Mouse (Mus musculus) adrenal gland (tissue): Measurements from ENCODE around the gene Hk1.

Experiments used
- intact Hi-C: fragments of 180-260 bp; cut with DNase I; formaldehyde crosslinking; loops from one replicate; pipeline ENCODE4 v1.15.1; 2025

Gene Hk1

GRCm38 (mm10) chr10:62277499-62278293 lies 102.0 kb downstream of the Hk1 start:
- intact Hi-C loops, result no loop called here

- intact Hi-C loops, result loop anchor here (2.0 kb wide), 1 partner anchor 136 kb away; no protein-coding TSS in a partner anchor
Observed at GRCm38 (mm10) chr10:62275235-62275634, 104.5 kb downstream of the Hk1 start.

- intact Hi-C loops, result no loop called here
Observed at GRCm38 (mm10) chr10:62269278-62269677, 110.4 kb downstream of the Hk1 start.

GRCm38 (mm10) chr10:62264299-62264698 lies 115.4 kb downstream of the Hk1 start:
- intact Hi-C loops, result no loop called here

- intact Hi-C loops, result no loop called here
Observed at GRCm38 (mm10) chr10:62261115-62261886, 118.4 kb downstream of the Hk1 start.

- intact Hi-C loops, result no loop called here
Observed at GRCm38 (mm10) chr10:62258298-62258697, 121.4 kb downstream of the Hk1 start.

GRCm38 (mm10) chr10:62252496-62253235 lies 127.0 kb downstream of the Hk1 start:
- intact Hi-C loops, result no loop called here

- intact Hi-C loops, result no loop called here
Observed at GRCm38 (mm10) chr10:62252000-62252488, 127.7 kb downstream of the Hk1 start, which contains the start of gene Tacr2. Tacr2 (plus strand) TSS chr10:62252438.

- intact Hi-C loops, result loop anchor here (2.0 kb wide), 1 partner anchor 141 kb away; no protein-coding TSS in a partner anchor
Observed at GRCm38 (mm10) chr10:62247815-62248214, 131.9 kb downstream of the Hk1 start.

GRCm38 (mm10) chr10:62247156-62247555 lies 132.6 kb downstream of the Hk1 start:
- intact Hi-C loops, result loop anchor here (2.0 kb wide), 1 partner anchor 140 kb away; no protein-coding TSS in a partner anchor

- intact Hi-C loops, result no loop called here
Observed at GRCm38 (mm10) chr10:62244067-62244466, 135.6 kb downstream of the Hk1 start.

- intact Hi-C loops, result loop anchor here (1.0 kb wide), 1 partner anchor 56 kb away; no protein-coding TSS in a partner anchor
Observed at GRCm38 (mm10) chr10:62242896-62243295, 136.8 kb downstream of the Hk1 start.

- intact Hi-C loops, result no loop called here
Observed at GRCm38 (mm10) chr10:62242358-62242757, 137.3 kb downstream of the Hk1 start.

- intact Hi-C loops, result no loop called here
Observed at GRCm38 (mm10) chr10:62239270-62239669, 140.4 kb downstream of the Hk1 start.

- intact Hi-C loops, result no loop called here
Observed at GRCm38 (mm10) chr10:62238688-62239087, 141.0 kb downstream of the Hk1 start.

GRCm38 (mm10) chr10:62237205-62237604 lies 142.5 kb downstream of the Hk1 start:
- intact Hi-C loops, result no loop called here

GRCm38 (mm10) chr10:62236165-62236564 lies 143.5 kb downstream of the Hk1 start:
- intact Hi-C loops, result no loop called here

- intact Hi-C loops, result no loop called here
Observed at GRCm38 (mm10) chr10:62231811-62232210, 147.9 kb downstream of the Hk1 start.

GRCm38 (mm10) chr10:62231395-62231732 lies 148.3 kb downstream of the Hk1 start:
- intact Hi-C loops, result no loop called here

GRCm38 (mm10) chr10:62230708-62231394 lies 148.9 kb downstream of the Hk1 start, which contains the start of gene Tspan15:
Tspan15 (minus strand) TSS chr10:62231251.
- intact Hi-C loops, result no loop called here

- intact Hi-C loops, result no loop called here
Observed at GRCm38 (mm10) chr10:62228126-62228525, 151.6 kb downstream of the Hk1 start.
